Mouse (Mus musculus) intestine, postnatal 0 days (tissue): ENCODE measurements around the gene Erg28. TPM values are rescaled to one million over a fixed set of nuclear protein-coding genes. Genes with fewer than 3 reads are reported as not detected.

Experiments
- ATAC-seq: fragments of 200-750 bp; cut with Nextera tagmentation; 2 replicates; pipeline ENCODE4 v1.8.0; 2017; ENCODE audit warnings: mild to moderate bottlenecking, moderate TSS enrichment, moderate library complexity
- H3K27ac ChIP-seq: fragments of 300-500 bp; sonication (generic); 2 replicates; pipeline ENCODE4 v1.5.1; 2014; ENCODE audit warnings: mild to moderate bottlenecking, low read depth, low read length, moderate library complexity
- H3K27me3 ChIP-seq: fragments of 300-500 bp; sonication (generic); replicated peaks from 2 replicates; pipeline ENCODE4 v1.6.1; 2014; ENCODE audit warnings: low read length, mixed read lengths; ENCODE audit not compliant: control insufficient read depth, insufficient read depth
- H3K36me3 ChIP-seq: fragments of 300-500 bp; sonication (generic); 2 replicates; pipeline ENCODE4 v1.6.1; 2014; ENCODE audit warnings: mild to moderate bottlenecking, moderate library complexity; ENCODE audit not compliant: control insufficient read depth, insufficient read depth
- H3K4me1 ChIP-seq: fragments of 300-500 bp; sonication (generic); replicated peaks from 2 replicates; pipeline ENCODE4 v1.6.1; 2014; ENCODE audit warnings: antibody characterized with exemption, low read length, mixed read lengths; ENCODE audit not compliant: control insufficient read depth, insufficient read depth
- H3K4me2 ChIP-seq: fragments of 300-500 bp; sonication (generic); replicated peaks from 2 replicates; pipeline ENCODE4 v1.6.1; 2014; ENCODE audit warnings: low read depth, mild to moderate bottlenecking, moderate library complexity
- H3K4me3 ChIP-seq: fragments of 300-500 bp; sonication (generic); 2 replicates; pipeline ENCODE4 v1.5.1; 2014; ENCODE audit warnings: low read depth, low read length
- H3K9ac ChIP-seq: fragments of 300-500 bp; sonication (generic); 2 replicates; pipeline ENCODE4 v1.6.1; 2014; ENCODE audit warnings: mild to moderate bottlenecking, low read depth, low read length
- H3K9me3 ChIP-seq: fragments of 300-500 bp; sonication (generic); 2 replicates; pipeline ENCODE4 v1.6.1; 2016; ENCODE audit warnings: mixed run types; ENCODE audit not compliant: control insufficient read depth
- CTCF ChIP-seq: sonication (generic); IDR thresholded peaks from 2 replicates; pipeline ENCODE4 v1.5.1; 2016; ENCODE audit warnings: low read depth, mild to moderate bottlenecking, control low read depth, antibody characterized with exemption, moderate library complexity
- WGBS: fragments of 180-500 bp; shearing (Covaris S2); extraction: QIAGEN DNeasy Blood & Tissue Kit; methylation state at CpG from one replicate; pipeline ENCODE4 v1.1.7; 2014; 5-methylcytosine and 5-hydroxymethylcytosine counted together
- polyA plus RNA-seq: library from polyadenylated mRNA; unstranded; fragments of >200 nt; fragmentation: Nextera tagmentation; extraction: Ambion mirVana; gene quantifications from 2 replicates; pipeline ENCODE4 v1.2.1, GENCODE M21; 2015

Erg28 gene
- polyA plus RNA-seq, 1 experiment from 2014 or later, result 114 TPM

- Histone ChIP-seq H3K27me3 (no peaks in the 10 kb centered on the region), H3K4me1 (no peaks in the 10 kb centered on the region), H3K36me3 (peaks cover 10% of the 10 kb centered on the region), H3K4me3 (no peak overlapping the region), H3K9me3 (no peaks in the 10 kb centered on the region), H3K9ac (no peak overlapping the region), H3K4me2 (no peak overlapping the region), H3K27ac (no peak overlapping the region)
- TF ChIP-seq CTCF, result no peak
- no peak for ATAC-seq
- WGBS, result 52% methylated on average over 3 of the region's 3 CpGs
These were observed 35.3 kb upstream of the Erg28 start for GRCm38 (mm10) chr12:85859511-85860189.

GRCm38 (mm10) chr12:85859111-85859510 is 34.8 kb upstream of the Erg28 start:
- ATAC-seq, result no peak
- Histone ChIP-seq H3K36me3 (peaks cover 5% of the 10 kb centered on the region), H3K4me2 (no peak overlapping the region), H3K4me3 (no peak overlapping the region), H3K4me1 (no peaks in the 10 kb centered on the region), H3K9ac (no peak overlapping the region), H3K27ac (no peak overlapping the region), H3K9me3 (no peaks in the 10 kb centered on the region), H3K27me3 (no peaks in the 10 kb centered on the region)
- TF ChIP-seq CTCF, result no peak
- 55% methylated on average over 3 of the region's 3 CpGs for WGBS

- no peak for TF ChIP-seq CTCF
- peaks cover 5% of the 10 kb centered on the region for H3K36me3 ChIP-seq
- no peaks in the 10 kb centered on the region for H3K9me3 ChIP-seq
- ATAC-seq, result no peak
- H3K4me3 ChIP-seq, result no peak overlapping the region
- no peak overlapping the region for H3K4me2 ChIP-seq
- H3K9ac ChIP-seq, result no peak overlapping the region
- 75% methylated on average over 7 of the region's 7 CpGs for WGBS
- H3K27me3 ChIP-seq, result no peaks in the 10 kb centered on the region
- no peak overlapping the region for H3K27ac ChIP-seq
- H3K4me1 ChIP-seq, result no peaks in the 10 kb centered on the region
These were observed 33.0 kb upstream of the Erg28 start for GRCm38 (mm10) chr12:85857300-85857699.

GRCm38 (mm10) chr12:85854271-85854670 is 29.9 kb upstream of the Erg28 start:
- no peak for ATAC-seq
- Histone ChIP-seq H3K9me3 (no peaks in the 10 kb centered on the region), H3K4me2 (no peak overlapping the region), H3K4me3 (no peak overlapping the region), H3K9ac (no peak overlapping the region), H3K27ac (no peak overlapping the region), H3K27me3 (no peaks in the 10 kb centered on the region), H3K36me3 (peaks cover 8% of the 10 kb centered on the region), H3K4me1 (no peaks in the 10 kb centered on the region)
- 22% methylated on average over 1 of the region's 1 CpGs for WGBS
- no peak for TF ChIP-seq CTCF

- Histone ChIP-seq H3K4me1 (no peaks in the 10 kb centered on the region), H3K27ac (no peak overlapping the region), H3K36me3 (peaks cover 8% of the 10 kb centered on the region), H3K4me3 (no peak overlapping the region), H3K4me2 (no peak overlapping the region), H3K9ac (no peak overlapping the region), H3K27me3 (no peaks in the 10 kb centered on the region), H3K9me3 (no peaks in the 10 kb centered on the region)
- ATAC-seq, result peak; percentile 28; the same call in 1 of the 2 replicates
- 87% methylated on average over 4 of the region's 4 CpGs for WGBS
- no peak for TF ChIP-seq CTCF
These were observed 29.5 kb upstream of the Erg28 start for GRCm38 (mm10) chr12:85853836-85854235.

GRCm38 (mm10) chr12:85850661-85851060 is 26.3 kb upstream of the Erg28 start:
- ATAC-seq, result no peak
- Histone ChIP-seq H3K4me1 (no peaks in the 10 kb centered on the region), H3K9me3 (no peaks in the 10 kb centered on the region), H3K27ac (no peak overlapping the region), H3K9ac (no peak overlapping the region), H3K4me2 (no peak overlapping the region), H3K4me3 (no peak overlapping the region), H3K27me3 (no peaks in the 10 kb centered on the region), H3K36me3 (peaks cover 10% of the 10 kb centered on the region; the same call in 1 of the 2 replicates)
- TF ChIP-seq CTCF, result no peak
- WGBS, result 83% methylated on average over 8 of the region's 8 CpGs
